Mouse (Mus musculus): ENCODE measurements around the gene Ceacam15.
"Not testable (repeated sequence)": the region's sequence is repeated elsewhere in the genome, so short reads cannot be mapped to it uniquely, and the experiment has no call there.

The Ceacam15 gene

GRCm38 (mm10) chr7:16675605-16676004 is at the start of gene Ceacam15:
TSS of gene Ceacam15 (minus strand) at chr7:16675705.
- no peak for DNase-seq (ENCODE audit: low spot score)

DNA sequence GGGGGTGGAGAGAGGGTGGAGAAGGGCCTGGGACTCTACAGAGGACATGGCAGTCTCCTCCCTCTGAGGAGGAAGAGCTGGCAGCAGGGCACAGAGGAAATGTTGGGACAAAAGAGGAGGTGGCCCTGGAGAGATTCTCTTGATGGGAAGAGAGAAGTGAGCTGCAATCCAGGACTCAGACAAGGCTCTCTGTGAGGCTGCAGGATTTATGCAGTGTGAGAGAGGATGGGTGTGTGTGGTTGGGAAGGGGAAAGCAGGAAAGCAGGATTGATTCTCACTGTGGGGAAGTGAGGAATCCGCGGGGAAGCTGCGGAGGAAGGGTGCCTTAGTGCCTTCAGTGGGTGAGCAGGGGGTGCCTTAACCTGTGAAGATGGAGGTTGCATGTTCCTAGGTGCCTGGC is 47.0 kb upstream of the Ceacam15 start:
- DNase-seq (ENCODE audit: low spot score), result not testable (repeated sequence)

GRCm38 (mm10) chr7:16721629-16722028 is 46.1 kb upstream of the Ceacam15 start, which contains the start of gene Ceacam9:
TSS of gene Ceacam9 (plus strand) at chr7:16721929.
- no peak for DNase-seq (ENCODE audit: low spot score)

DNA sequence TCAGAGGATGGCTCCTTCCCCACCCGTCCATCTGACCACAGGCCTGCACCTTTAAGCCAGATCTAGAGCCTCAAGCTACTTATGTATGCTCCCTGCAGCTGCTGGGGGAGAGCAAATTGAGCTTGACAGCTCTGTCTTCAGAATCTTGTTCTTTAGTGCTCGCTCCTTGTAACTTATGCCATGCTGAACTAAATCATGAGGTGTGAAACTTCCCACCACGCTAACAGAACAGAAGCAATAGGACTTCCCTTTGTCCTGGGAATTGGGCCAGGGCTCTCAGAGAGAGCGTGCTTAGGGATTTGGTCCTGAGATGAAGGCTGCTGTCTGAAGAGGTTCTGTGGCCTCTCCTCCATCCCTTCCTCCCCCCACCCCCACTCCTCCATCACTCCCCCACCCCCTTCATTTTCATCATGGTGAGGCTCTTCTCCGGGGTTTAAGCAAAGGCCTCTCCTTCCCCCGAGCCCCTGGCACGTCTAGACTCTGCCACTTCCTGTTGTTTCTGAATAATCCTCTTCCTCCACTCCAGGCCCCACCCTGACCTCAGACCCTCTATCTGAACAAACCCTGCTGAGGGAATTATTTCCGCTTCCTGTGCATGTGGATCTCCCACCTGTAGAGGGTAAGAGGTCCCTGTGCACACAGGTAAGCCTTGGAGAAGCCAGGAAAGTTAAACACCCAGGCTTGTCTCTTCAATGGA is 41.1 kb upstream of the Ceacam15 start:
- not testable (repeated sequence) for DNase-seq (ENCODE audit: low spot score)

DNA sequence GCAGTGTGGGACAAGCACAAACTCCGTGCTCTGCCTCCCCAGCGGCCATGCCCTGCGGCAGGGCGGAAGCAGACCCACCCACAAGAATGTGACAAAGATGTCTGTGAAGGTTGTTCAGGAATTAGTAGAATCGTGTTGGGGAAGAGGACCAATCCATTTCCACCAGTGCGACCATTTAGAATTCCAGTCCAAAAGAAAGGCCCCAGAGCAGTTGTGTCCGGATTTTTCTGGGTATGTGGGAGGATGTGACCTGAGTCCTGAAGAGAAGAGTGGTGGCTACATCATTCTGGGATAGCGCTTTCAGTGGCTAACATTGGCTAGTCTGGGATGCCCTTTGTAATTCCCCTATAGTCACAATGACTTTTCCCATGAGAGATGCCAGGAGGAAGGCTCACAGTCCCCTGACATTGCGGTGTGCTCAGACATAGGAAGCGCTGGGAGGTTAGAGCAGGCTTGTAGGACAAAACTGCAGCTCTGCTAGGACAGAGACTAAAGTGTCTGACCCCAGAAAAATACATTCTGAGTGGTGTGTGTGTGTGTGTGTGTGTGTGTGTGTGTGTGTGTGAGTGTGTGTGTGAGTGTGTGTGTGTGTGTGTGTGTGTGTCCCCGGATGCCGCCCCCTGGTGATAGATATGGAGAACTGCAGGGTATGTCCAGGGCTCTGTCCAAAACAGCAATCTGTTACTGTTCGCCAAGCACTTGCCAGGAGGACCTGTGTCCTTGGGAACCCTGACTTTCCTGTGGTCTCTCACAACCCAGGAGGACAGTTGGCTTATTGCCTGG is 37.3 kb upstream of the Ceacam15 start:
- no peak for DNase-seq (ENCODE audit: low spot score)

DNA sequence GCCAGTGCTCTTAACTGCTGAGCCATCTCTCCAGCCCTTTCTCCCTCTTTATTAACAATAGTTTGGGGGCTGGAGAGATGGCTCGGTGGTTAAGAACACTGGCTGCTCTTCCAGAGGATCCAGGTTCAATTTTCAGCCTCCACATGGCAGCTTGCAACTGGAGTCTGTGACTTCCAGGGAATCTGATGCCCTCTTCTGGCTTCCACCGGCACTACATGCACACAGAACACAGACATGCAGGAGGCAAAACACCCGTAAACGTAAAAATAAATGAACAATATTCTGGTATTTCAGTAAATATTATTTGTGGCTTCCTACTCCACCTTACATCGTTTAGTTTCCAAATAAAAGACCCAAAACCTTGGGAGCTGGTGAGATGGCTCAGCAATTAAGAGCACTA is 35.1 kb upstream of the Ceacam15 start:
- DNase-seq (ENCODE audit: low spot score), result no peak

DNA sequence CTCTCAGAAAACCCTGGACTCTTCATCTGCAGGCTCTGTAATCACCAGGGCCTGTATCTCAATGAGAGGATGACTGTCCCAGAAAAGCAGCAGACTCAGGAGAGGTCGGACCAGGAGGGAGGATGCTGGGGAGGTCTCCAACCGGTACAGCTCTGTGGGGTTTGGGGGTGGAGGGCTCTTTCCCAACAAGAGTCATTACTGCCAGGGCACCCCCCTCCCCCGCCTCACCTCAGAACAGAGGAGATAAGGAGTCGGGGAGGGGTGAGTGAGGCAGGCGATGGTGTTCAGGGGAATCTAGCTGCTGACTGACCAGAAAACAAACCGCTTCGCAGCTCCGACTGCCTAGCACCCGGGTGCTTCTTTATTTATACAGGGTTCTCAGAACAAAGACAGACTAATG is 32.7 kb upstream of the Ceacam15 start:
- DNase-seq (ENCODE audit: low spot score), result no peak

GRCm38 (mm10) chr7:16706385-16706784 is 30.9 kb upstream of the Ceacam15 start:
- DNase-seq (ENCODE audit: low spot score), result no peak

DNA sequence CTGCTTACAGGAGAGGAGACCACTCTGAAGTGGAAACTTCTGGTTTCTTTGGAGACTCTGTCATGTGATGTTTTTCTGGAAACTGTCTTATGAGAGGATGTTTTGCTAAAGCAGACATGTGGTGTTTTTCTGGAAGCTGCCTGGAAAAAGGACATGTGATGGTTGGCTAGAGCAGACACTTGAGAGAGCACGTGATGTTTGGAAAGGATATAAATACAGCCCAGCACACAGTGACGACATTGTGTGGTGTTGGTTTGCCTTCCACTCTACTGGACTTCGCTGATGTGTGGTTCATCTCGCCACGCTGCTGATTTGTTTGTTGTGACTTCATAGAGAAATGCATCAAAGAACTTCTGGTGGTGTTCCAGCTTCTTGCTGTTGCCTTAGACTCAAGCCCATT is 25.1 kb upstream of the Ceacam15 start:
- DNase-seq (ENCODE audit: low spot score), result no peak

- DNase-seq (ENCODE audit: low spot score), result no peak
These were observed 23.5 kb upstream of the Ceacam15 start for GRCm38 (mm10) chr7:16699042-16699441.

- peak; percentile 70 for DNase-seq (ENCODE audit: low spot score)
These were observed 19.5 kb upstream of the Ceacam15 start for GRCm38 (mm10) chr7:16695025-16695424.

GRCm38 (mm10) chr7:16689196-16689595 is 13.7 kb upstream of the Ceacam15 start:
- DNase-seq (ENCODE audit: low spot score), result no peak

- not testable (repeated sequence) for DNase-seq (ENCODE audit: low spot score)
These were observed 4.7 kb upstream of the Ceacam15 start for GRCm38 (mm10) chr7:16680194-16680593.

DNA sequence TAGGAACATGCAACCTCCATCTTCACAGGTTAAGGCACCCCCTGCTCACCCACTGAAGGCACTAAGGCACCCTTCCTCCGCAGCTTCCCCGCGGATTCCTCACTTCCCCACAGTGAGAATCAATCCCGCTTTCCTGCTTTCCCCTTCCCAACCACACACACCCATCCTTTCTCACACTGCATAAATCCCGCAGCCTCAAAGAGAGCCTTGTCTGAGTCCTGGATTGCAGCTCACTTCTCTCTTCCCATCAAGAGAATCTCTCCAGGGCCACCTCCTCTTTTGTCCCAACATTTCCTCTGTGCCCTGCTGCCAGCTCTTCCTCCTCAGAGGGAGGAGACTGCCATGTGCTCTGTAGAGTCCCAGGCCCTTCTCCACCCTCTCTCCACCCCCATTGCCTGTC is 806 bp downstream of the Ceacam15 start:
- not testable (repeated sequence) for DNase-seq (ENCODE audit: low spot score)

DNA sequence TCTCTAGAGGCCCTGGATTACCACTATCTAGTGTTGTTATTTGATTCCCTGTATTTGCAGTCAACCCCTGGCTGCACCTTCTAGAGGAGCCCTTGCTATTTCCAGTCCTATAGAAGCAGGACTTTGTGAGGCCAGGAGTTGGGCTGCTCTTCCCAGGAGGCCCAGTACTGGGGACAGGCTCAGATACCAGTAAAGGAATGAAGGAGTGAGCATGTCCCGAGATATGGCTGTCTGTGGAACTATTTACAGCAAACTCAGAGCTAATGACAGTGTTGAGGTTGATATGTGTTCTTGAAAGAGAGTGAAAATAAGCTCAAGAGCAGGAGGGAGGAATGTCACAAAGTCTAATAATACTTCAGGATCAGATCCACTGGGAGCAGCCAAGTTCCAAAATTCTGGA is 1.7 kb downstream of the Ceacam15 start:
- no peak for DNase-seq (ENCODE audit: low spot score)

DNA sequence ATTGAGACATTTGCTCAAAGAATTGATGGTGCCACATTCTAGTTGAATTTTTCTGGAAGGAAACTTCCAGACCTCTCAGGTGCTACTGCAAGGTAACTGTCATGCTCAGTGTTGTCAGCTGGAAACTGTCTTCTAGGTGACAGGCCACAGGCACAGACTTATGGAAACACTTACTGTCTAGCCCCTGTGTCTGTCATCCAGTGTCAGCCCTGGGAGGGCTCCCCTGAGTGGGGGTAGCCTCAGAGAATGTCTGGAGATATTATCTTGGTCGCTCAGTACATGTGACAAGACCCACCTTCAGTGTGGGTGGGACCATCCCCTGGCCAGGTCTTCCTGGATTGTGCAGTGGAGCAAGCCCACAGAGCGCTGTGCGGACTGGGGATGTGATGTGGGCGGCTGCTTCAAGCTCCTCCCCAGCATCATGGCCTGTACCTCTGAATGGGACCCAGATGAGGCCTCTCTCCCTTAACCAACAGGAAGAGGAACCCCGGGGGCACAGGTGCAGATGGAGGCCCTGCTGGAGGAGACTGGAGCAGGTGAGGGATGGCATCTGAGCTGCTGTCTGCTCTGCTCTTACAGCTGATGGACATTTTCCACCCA is 7.1 kb downstream of the Ceacam15 start:
- DNase-seq (ENCODE audit: low spot score), result not testable (repeated sequence)

- no peak for DNase-seq (ENCODE audit: low spot score)
These were observed 31.2 kb downstream of the Ceacam15 start for GRCm38 (mm10) chr7:16644260-16644659.

GRCm38 (mm10) chr7:16643106-16643505 is 32.4 kb downstream of the Ceacam15 start:
- not testable (repeated sequence) for DNase-seq (ENCODE audit: low spot score)

- DNase-seq (ENCODE audit: low spot score), result peak; percentile 78
These were observed 36.5 kb downstream of the Ceacam15 start for GRCm38 (mm10) chr7:16639028-16639427.

- DNase-seq (ENCODE audit: low spot score), result no peak
These were observed 40.4 kb downstream of the Ceacam15 start for GRCm38 (mm10) chr7:16635116-16635515.

DNA sequence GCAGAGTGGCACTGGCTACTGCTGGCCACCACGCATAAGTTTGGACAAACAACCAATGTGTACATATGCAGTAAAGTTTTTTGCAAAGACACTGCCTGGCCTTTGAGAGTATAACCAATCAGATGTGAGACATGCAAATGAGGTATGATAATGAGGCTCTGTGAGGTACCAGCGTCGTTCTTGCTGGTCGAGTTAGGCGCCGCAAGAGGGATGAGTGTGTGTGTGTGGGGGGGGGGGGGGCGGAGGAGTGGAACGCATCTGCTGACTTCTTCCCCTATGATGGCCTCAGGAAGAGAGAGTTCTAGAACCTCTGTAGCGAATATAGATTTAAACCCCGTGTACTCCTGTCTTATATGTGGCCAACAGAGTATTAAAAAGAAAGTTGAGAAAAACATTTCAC is 41.6 kb downstream of the Ceacam15 start:
- DNase-seq (ENCODE audit: low spot score), result not testable (repeated sequence)

GRCm38 (mm10) chr7:16631932-16632331 is 43.6 kb downstream of the Ceacam15 start:
- no peak for DNase-seq (ENCODE audit: low spot score)

DNA sequence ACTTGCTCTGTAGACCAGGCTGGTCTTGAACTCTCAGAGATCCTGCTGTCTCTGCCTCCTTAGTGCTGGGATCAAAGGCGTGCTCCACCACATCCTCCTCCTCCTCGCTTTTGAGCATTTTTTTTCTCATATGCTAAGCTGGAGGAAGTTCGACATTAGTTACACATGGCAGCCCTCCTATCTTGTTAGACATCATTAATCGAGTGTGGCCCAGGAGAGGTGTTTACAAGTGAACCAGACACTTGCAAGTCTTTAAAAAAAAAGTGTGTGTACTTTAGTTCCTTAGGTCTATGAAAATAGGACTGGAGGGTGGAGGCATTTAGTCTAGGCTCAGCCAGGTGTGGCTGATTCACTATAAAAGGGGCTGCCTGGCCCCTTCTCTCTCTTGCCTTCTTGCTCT is 44.5 kb downstream of the Ceacam15 start:
- no peak for DNase-seq (ENCODE audit: low spot score)
